Mouse (Mus musculus) right cerebral cortex, postnatal 25 days (tissue): Measurements from ENCODE around the gene 4930435E12Rik.
A peak's percentile ranks its signal among the peaks of the same experiment; 100 is the strongest.
"Not testable (repeated sequence)": the region's sequence is repeated elsewhere in the genome, so short reads cannot be mapped to it uniquely, and the experiment has no call there.

Experiments
- DNase-seq: peaks from one replicate; pipeline ENCODE4 v3.0.0; 2022

Gene 4930435E12Rik

GRCm38 (mm10) chr16:38828649-38829048 is at the start of gene 4930435E12Rik:
Gene 4930435E12Rik, minus strand, starts transcription at chr16:38828749.
- no peak for DNase-seq

- peak; percentile 36 for DNase-seq
Observed at GRCm38 (mm10) chr16:38874481-38874880, 45.9 kb upstream of the 4930435E12Rik start.

- peak; percentile 20 for DNase-seq
Observed at GRCm38 (mm10) chr16:38873231-38873630, 44.7 kb upstream of the 4930435E12Rik start.

- no peak for DNase-seq
Observed at GRCm38 (mm10) chr16:38864358-38864757, 35.8 kb upstream of the 4930435E12Rik start.

- no peak for DNase-seq
Observed at GRCm38 (mm10) chr16:38860548-38860947, 32.0 kb upstream of the 4930435E12Rik start.

- DNase-seq: no peak
Observed at GRCm38 (mm10) chr16:38858120-38858749, 29.7 kb upstream of the 4930435E12Rik start.

- DNase-seq: peak; percentile 37
Observed at GRCm38 (mm10) chr16:38812521-38812920, 16.0 kb downstream of the 4930435E12Rik start.

GRCm38 (mm10) chr16:38810196-38810595 is 18.4 kb downstream of the 4930435E12Rik start:
- no peak for DNase-seq

GRCm38 (mm10) chr16:38807796-38808195 is 20.8 kb downstream of the 4930435E12Rik start:
- DNase-seq: not testable (repeated sequence)

GRCm38 (mm10) chr16:38800091-38800490 is 28.5 kb downstream of the 4930435E12Rik start, which contains the start of gene Upk1b:
Gene Upk1b, minus strand, starts transcription at chr16:38800328.
- no peak for DNase-seq

GRCm38 (mm10) chr16:38798957-38799450 is 29.5 kb downstream of the 4930435E12Rik start:
- DNase-seq: no peak

GRCm38 (mm10) chr16:38793120-38793519 is 35.4 kb downstream of the 4930435E12Rik start:
- DNase-seq: no peak

GRCm38 (mm10) chr16:38789966-38790365 is 38.6 kb downstream of the 4930435E12Rik start:
- no peak for DNase-seq

GRCm38 (mm10) chr16:38789016-38789415 is 39.5 kb downstream of the 4930435E12Rik start:
- DNase-seq: no peak

GRCm38 (mm10) chr16:38785301-38785700 is 43.2 kb downstream of the 4930435E12Rik start:
- DNase-seq: no peak

- DNase-seq: no peak
Observed at GRCm38 (mm10) chr16:38782524-38783067, 46.0 kb downstream of the 4930435E12Rik start.

GRCm38 (mm10) chr16:38781946-38782345 is 46.6 kb downstream of the 4930435E12Rik start:
- DNase-seq: no peak

GRCm38 (mm10) chr16:38780960-38781572 is 47.5 kb downstream of the 4930435E12Rik start:
- no peak for DNase-seq

- DNase-seq: no peak
Observed at GRCm38 (mm10) chr16:38776342-38776741, 52.2 kb downstream of the 4930435E12Rik start.

GRCm38 (mm10) chr16:38774964-38775746 is 53.4 kb downstream of the 4930435E12Rik start:
- no peak for DNase-seq

- no peak for DNase-seq
Observed at GRCm38 (mm10) chr16:38772906-38773496, 55.5 kb downstream of the 4930435E12Rik start.

GRCm38 (mm10) chr16:38771145-38771544 is 57.4 kb downstream of the 4930435E12Rik start:
- DNase-seq: no peak

GRCm38 (mm10) chr16:38769529-38769928 is 59.0 kb downstream of the 4930435E12Rik start:
- no peak for DNase-seq
